Mouse (Mus musculus) midbrain, embryonic 14.5 days (tissue): Measurements from ENCODE around the gene Zscan22. TPM values are rescaled to one million over a fixed set of nuclear protein-coding genes. Genes with fewer than 3 reads are reported as not detected.
"Not testable (repeated sequence)": the region's sequence is repeated elsewhere in the genome, so short reads cannot be mapped to it uniquely, and the experiment has no call there.

Source experiments
- ATAC-seq: fragments of 200-750 bp; cut with Nextera tagmentation; 2 replicates; pipeline ENCODE4 v1.8.0; 2017; ENCODE audit warnings: moderate number of reproducible peaks, moderate library complexity; ENCODE audit not compliant: low FRiP score, low TSS enrichment
- DNase-seq: peaks from one replicate; pipeline ENCODE4 v3.0.0-alpha.2; 2015
- H3K27ac ChIP-seq: fragments of 300-500 bp; sonication (generic); replicated peaks from 2 replicates; pipeline ENCODE4 v1.5.1; 2014; ENCODE audit warnings: mild to moderate bottlenecking, low read depth, low read length, moderate library complexity
- H3K27me3 ChIP-seq: fragments of 300-500 bp; sonication (generic); 2 replicates; pipeline ENCODE4 v1.6.1; 2014; ENCODE audit warnings: low read length, control low read depth, mixed read lengths; ENCODE audit not compliant: control insufficient read depth, insufficient read depth
- H3K36me3 ChIP-seq: fragments of 300-500 bp; sonication (generic); 2 replicates; pipeline ENCODE4 v1.6.1; 2014; ENCODE audit warnings: low read length, control low read depth; ENCODE audit not compliant: control insufficient read depth, insufficient read depth
- H3K4me1 ChIP-seq: fragments of 300-500 bp; sonication (generic); 2 replicates; pipeline ENCODE4 v1.6.1; 2014; ENCODE audit warnings: mild to moderate bottlenecking, antibody characterized with exemption, low read length, control low read depth; ENCODE audit not compliant: control insufficient read depth, insufficient read depth
- H3K4me2 ChIP-seq: fragments of 300-500 bp; sonication (generic); 2 replicates; pipeline ENCODE4 v1.6.1; 2014; ENCODE audit warnings: mild to moderate bottlenecking, low read length, moderate library complexity
- H3K4me3 ChIP-seq: fragments of 300-500 bp; sonication (generic); replicated peaks from 2 replicates; pipeline ENCODE4 v1.5.1; 2014; ENCODE audit warnings: low read depth, low read length
- H3K9ac ChIP-seq: fragments of 300-500 bp; sonication (generic); replicated peaks from 2 replicates; pipeline ENCODE4 v1.6.1; 2014; ENCODE audit warnings: mild to moderate bottlenecking, low read length, moderate library complexity
- H3K9me3 ChIP-seq: fragments of 300-500 bp; sonication (generic); 2 replicates; pipeline ENCODE4 v1.6.1; 2016; ENCODE audit warnings: low read length, control low read depth, mixed read lengths; ENCODE audit not compliant: control insufficient read depth
- WGBS: fragments of 180-500 bp; shearing (Covaris S2); extraction: QIAGEN DNeasy Blood & Tissue Kit; methylation state at CpG from one replicate; pipeline ENCODE4 v1.1.7; 2014; 5-methylcytosine and 5-hydroxymethylcytosine counted together
- polyA plus RNA-seq: library from polyadenylated mRNA; unstranded; fragments of >200 nt; fragmentation: Nextera tagmentation; extraction: Ambion mirVana; gene quantifications from 2 replicates; pipeline ENCODE4 v1.2.1, GENCODE M21; 2014

Zscan22 gene
- polyA plus RNA-seq, 1 experiment from 2014 or later: 13.0 TPM

DNA sequence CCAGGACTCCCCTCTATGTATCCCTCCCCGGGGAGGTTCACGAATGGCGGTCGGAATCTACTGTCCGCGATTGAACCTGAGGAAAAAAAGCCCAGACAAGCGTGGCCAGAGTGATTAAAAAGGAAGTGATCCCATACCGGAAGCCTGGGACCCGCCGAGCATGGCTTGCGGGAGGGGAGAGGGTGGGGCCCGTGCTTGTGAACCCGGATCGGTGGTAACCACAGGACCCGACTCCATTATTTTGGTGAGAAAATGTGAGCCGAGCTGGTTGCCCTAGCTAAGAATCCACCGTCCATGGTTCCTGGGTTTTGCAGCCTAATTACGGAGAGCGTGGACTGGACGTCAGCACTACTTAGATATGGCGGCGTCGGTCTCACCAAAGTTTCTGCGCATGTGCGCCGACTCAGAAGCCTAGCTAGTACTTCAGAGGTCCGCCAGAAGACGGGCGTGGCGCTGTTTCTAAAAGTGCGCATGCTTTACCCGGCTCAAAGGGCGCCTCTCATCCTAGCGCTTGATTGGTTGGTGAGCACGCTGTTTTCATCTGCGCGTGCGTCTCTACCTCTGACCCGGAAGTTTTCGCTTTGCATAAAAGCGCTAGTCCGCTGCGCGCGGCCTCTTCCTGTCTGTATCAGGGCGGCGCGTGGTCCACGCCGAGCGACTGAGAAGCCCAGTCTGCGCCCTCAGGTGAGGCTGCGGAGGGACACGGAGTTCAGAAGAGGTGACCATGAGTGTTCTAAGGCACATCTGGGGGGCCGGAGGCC lies 24.3 kb downstream of the Zscan22 start, which contains the start of gene Rps5:
Gene Rps5, plus strand, starts transcription at position 586 of the 761 bp plus-strand sequence.
- H3K27ac ChIP-seq: peak within 1 kb of the TSS; percentile 89
- DNase-seq (peak; percentile 100), ATAC-seq (peak; percentile 98)
- peaks cover 38% of the 10 kb centered on the region for H3K36me3 ChIP-seq
- peak within 1 kb of the TSS; percentile 78 for H3K4me3 ChIP-seq
- H3K4me1 ChIP-seq: peaks cover 10% of the 10 kb centered on the region
- peak within 1 kb of the TSS; percentile 73 for H3K9ac ChIP-seq
- peaks cover 7% of the 10 kb centered on the region for H3K27me3 ChIP-seq
- no peaks in the 10 kb centered on the region for H3K9me3 ChIP-seq
- H3K4me2 ChIP-seq: peak within 1 kb of the TSS; percentile 95
- under 1% methylated on average over 55 of the region's 55 CpGs for WGBS

GRCm38 (mm10) chr7:12922729-12923128 lies 25.1 kb downstream of the Zscan22 start:
- ATAC-seq (no peak), DNase-seq (no peak)
- peak overlapping the region; percentile 78 for H3K4me3 ChIP-seq
- H3K9me3 ChIP-seq: no peaks in the 10 kb centered on the region
- H3K9ac ChIP-seq: peak overlapping the region; percentile 73
- H3K4me1 ChIP-seq: peaks cover 10% of the 10 kb centered on the region
- H3K4me2 ChIP-seq: peak overlapping the region; percentile 92
- H3K27ac ChIP-seq: 0 out of 2 replicates have a peak overlapping the region, but pooled peaks have one; percentile 14
- peaks cover 16% of the 10 kb centered on the region for H3K27me3 ChIP-seq
- 4% methylated on average over 8 of the region's 8 CpGs for WGBS
- H3K36me3 ChIP-seq: peaks cover 44% of the 10 kb centered on the region

DNA sequence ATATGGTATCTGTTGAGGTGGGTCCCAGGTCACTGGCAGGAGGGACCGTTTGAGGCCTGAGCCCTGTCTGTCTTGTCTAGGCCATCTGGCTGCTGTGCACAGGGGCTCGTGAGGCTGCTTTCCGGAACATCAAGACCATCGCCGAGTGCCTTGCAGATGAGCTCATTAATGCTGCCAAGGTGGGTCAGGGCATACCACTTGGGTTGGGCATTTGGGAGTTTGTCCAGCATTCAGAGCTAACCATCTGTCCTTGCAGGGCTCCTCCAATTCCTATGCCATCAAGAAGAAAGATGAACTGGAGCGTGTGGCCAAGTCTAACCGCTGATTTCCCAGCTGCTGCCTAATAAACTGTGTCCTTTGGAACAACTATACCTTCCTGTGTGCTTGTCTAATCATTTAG lies 28.7 kb downstream of the Zscan22 start:
- Histone ChIP-seq H3K4me3 (no peak overlapping the region), H3K27me3 (peaks cover 21% of the 10 kb centered on the region), H3K36me3 (peaks cover 47% of the 10 kb centered on the region), H3K9ac (no peak overlapping the region), H3K9me3 (no peaks in the 10 kb centered on the region), H3K4me2 (no peak overlapping the region), H3K27ac (no peak overlapping the region), H3K4me1 (peaks cover 10% of the 10 kb centered on the region)
- DNase-seq: no peak
- WGBS: 86% methylated on average over 7 of the region's 7 CpGs
- no peak for ATAC-seq

DNA sequence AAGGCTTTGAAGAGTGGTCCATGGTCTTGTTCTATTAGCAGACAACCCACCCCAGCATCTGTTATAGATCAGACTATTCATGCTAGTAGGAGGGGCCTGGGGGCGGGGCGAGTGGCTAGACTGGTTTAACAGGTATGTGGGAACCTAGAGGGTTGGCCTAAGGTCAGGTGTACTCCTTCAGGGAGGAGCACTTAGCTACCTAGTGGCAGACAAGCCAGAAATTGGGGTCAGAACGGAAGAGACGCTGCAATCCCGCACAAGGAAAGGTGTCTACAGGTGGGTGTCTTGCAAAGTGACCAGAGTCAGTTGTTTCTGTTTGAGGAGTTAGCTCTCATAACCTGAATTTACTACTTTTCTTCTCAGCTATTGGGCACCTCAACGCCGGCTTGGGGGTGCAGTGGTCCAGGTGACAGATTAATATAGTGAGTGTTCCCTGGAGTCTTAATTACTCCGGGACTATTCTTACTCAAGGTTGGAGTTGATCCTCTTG lies 29.6 kb downstream of the Zscan22 start, which contains the start of gene Rnf225:
Gene Rnf225, plus strand, starts transcription at position 226 of the 490 bp plus-strand sequence.
- no peak within 1 kb of the TSS for H3K27ac ChIP-seq
- peaks cover 10% of the 10 kb centered on the region for H3K4me1 ChIP-seq
- WGBS: 32% methylated on average over 8 of the region's 8 CpGs
- ATAC-seq (no peak), DNase-seq (no peak)
- peak within 1 kb of the TSS; percentile 20; the same call in 1 of the 2 replicates for H3K9ac ChIP-seq
- peaks cover 47% of the 10 kb centered on the region for H3K36me3 ChIP-seq
- H3K9me3 ChIP-seq: no peaks in the 10 kb centered on the region
- peaks cover 21% of the 10 kb centered on the region for H3K27me3 ChIP-seq
- H3K4me3 ChIP-seq: peak within 1 kb of the TSS; percentile 19
- peak within 1 kb of the TSS; percentile 40 for H3K4me2 ChIP-seq

DNA sequence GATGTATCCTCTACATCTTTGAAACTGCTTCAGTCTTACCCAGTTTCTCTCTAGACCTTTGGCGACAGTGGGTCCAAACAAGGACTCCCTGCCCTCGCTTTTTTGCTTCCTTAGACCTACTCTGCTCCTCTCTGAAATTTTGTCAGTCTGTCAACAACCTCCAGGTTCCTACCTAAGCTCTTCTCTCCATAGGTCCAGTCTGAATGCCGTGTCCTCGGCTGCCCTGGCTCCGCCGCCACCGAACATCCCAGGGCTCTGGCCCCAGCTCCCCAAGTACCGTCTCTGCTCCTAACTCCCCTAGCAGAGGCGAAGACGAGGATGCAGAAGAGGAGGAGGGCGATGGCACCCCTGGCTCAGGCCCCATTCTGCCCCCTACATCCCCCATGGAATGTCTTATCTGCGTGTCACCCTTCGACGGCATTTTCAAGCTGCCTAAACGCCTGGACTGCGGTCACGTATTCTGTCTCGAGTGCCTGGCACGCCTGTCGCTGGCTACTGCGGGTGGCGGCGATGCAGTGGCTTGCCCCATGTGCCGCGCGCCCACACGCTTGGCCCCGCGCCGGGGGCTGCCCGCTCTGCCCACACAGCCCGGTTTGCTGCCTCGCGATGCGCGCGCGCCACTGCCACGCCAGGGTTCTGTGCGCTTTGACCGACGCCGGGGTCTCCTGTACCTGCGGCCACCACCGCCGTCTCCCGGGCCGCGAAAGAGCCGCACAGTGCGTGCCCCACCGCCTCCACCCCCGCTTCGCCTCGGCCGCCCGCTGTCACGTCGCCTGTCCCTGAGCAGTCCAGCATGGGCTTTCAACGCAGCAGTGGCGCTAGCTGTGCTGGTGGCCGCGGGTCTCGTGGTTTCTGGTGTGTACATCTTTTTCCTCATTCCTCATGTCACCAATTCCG lies 30.3 kb downstream of the Zscan22 start:
- DNase-seq (peak; percentile 36), ATAC-seq (peak; percentile 60; the same call in 1 of the 2 replicates)
- Histone ChIP-seq H3K4me1 (peaks cover 6% of the 10 kb centered on the region), H3K4me2 (peak overlapping the region; percentile 40), H3K27ac (no peak overlapping the region), H3K36me3 (peaks cover 47% of the 10 kb centered on the region), H3K9me3 (no peaks in the 10 kb centered on the region), H3K27me3 (peaks cover 21% of the 10 kb centered on the region), H3K9ac (peak overlapping the region; percentile 20; the same call in 1 of the 2 replicates), H3K4me3 (peak overlapping the region; percentile 19)
- WGBS: 6% methylated on average over 65 of the region's 65 CpGs

GRCm38 (mm10) chr7:12933615-12934140 lies 36.1 kb downstream of the Zscan22 start:
- DNase-seq (no peak), ATAC-seq (no peak)
- H3K9me3 ChIP-seq: no peaks in the 10 kb centered on the region
- no peaks in the 10 kb centered on the region for H3K27me3 ChIP-seq
- 53% methylated on average over 4 of the region's 4 CpGs for WGBS
- H3K4me1 ChIP-seq: no peaks in the 10 kb centered on the region
- no peak overlapping the region for H3K4me3 ChIP-seq
- H3K4me2 ChIP-seq: no peak overlapping the region
- H3K9ac ChIP-seq: no peak overlapping the region
- H3K27ac ChIP-seq: no peak overlapping the region
- 0 out of 2 replicates have a peak, but pooled peaks cover 4% of the 10 kb centered on the region for H3K36me3 ChIP-seq

DNA sequence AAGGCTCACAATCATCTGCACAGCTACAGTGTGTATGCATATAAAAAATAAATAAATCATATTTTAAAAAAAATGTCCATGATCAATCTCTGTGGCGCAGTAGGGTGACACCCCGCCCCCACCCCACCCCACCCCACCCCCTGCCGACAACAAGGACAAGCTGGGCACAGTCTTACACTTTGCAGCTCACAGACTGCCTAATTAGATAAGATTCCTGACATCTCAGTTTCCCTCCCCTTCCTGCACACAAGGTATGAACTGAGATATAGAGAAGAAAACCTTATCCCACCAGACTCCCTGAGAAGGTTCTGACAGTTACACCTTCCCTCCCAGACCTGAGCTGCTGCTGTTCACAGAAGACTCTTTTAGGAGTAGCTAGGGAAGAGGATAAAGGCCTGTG lies 37.2 kb downstream of the Zscan22 start:
- WGBS: 81% methylated on average over 3 of the region's 3 CpGs
- Histone ChIP-seq H3K27me3 (no peaks in the 10 kb centered on the region), H3K9me3 (no peaks in the 10 kb centered on the region), H3K27ac (no peak overlapping the region), H3K36me3 (0 out of 2 replicates have a peak, but pooled peaks cover 4% of the 10 kb centered on the region), H3K4me2 (no peak overlapping the region), H3K4me1 (no peaks in the 10 kb centered on the region), H3K4me3 (no peak overlapping the region), H3K9ac (no peak overlapping the region)
- no peak for ATAC-seq
- no peak for DNase-seq

- not testable (repeated sequence) for H3K4me3 ChIP-seq, H3K4me2 ChIP-seq, H3K27me3 ChIP-seq, H3K4me1 ChIP-seq, ATAC-seq, DNase-seq, H3K9ac ChIP-seq, H3K36me3 ChIP-seq, H3K9me3 ChIP-seq, H3K27ac ChIP-seq
- WGBS: 91% methylated on average over 3 of the region's 4 CpGs
These were observed 39.7 kb downstream of the Zscan22 start for GRCm38 (mm10) chr7:12937254-12937803.
